Mouse (Mus musculus) limb, embryonic 14.5 days (tissue): Measurements from ENCODE around the gene Il5. TPM values are rescaled to one million over a fixed set of nuclear protein-coding genes. Genes with fewer than 3 reads are reported as not detected.
A peak's percentile ranks its signal among the peaks of the same experiment; 100 is the strongest.

Experiments used
- ATAC-seq: fragments of 200-750 bp; cut with Nextera tagmentation; 2 replicates; pipeline ENCODE4 v1.8.0; 2017; ENCODE audit warnings: low read depth, moderate number of reproducible peaks, moderate TSS enrichment; ENCODE audit not compliant: low FRiP score
- DNase-seq: peaks from one replicate; pipeline ENCODE4 v3.0.0-alpha.2; 2015; ENCODE audit warnings: low spot score
- H3K27ac ChIP-seq: fragments of 300-500 bp; sonication (generic); replicated peaks from 2 replicates; pipeline ENCODE4 v1.5.1; 2014; ENCODE audit warnings: low read depth, mild to moderate bottlenecking, low read length, moderate library complexity, mixed read lengths
- H3K27me3 ChIP-seq: fragments of 300-500 bp; sonication (generic); 2 replicates; pipeline ENCODE4 v1.6.1; 2014; ENCODE audit warnings: low read length, mixed read lengths; ENCODE audit not compliant: control insufficient read depth, insufficient read depth
- H3K36me3 ChIP-seq: fragments of 300-500 bp; sonication (generic); 2 replicates; pipeline ENCODE4 v1.6.1; 2014; ENCODE audit warnings: mild to moderate bottlenecking, low read length, moderate library complexity, mixed read lengths; ENCODE audit not compliant: control insufficient read depth, insufficient read depth
- H3K4me1 ChIP-seq: fragments of 300-500 bp; sonication (generic); 2 replicates; pipeline ENCODE4 v1.6.1; 2014; ENCODE audit warnings: antibody characterized with exemption, low read length, mixed read lengths; ENCODE audit not compliant: control insufficient read depth, insufficient read depth
- H3K4me2 ChIP-seq: fragments of 300-500 bp; sonication (generic); replicated peaks from 2 replicates; pipeline ENCODE4 v1.6.1; 2014; ENCODE audit warnings: low read depth, mild to moderate bottlenecking, low read length, moderate library complexity; ENCODE audit not compliant: severe bottlenecking
- H3K4me3 ChIP-seq: fragments of 300-500 bp; sonication (generic); replicated peaks from 2 replicates; pipeline ENCODE4 v1.5.1; 2014; ENCODE audit warnings: low read length
- H3K9ac ChIP-seq: fragments of 300-500 bp; sonication (generic); 2 replicates; pipeline ENCODE4 v1.6.1; 2014; ENCODE audit warnings: mild to moderate bottlenecking, low read depth, low read length, moderate library complexity; ENCODE audit not compliant: severe bottlenecking
- H3K9me3 ChIP-seq: fragments of 300-500 bp; sonication (generic); 2 replicates; pipeline ENCODE4 v1.6.1; 2016; ENCODE audit warnings: low read length; ENCODE audit not compliant: control insufficient read depth
- POLR2A ChIP-seq: fragments of 200-500 bp; IDR thresholded peaks from 2 replicates; pipeline ENCODE4 v1.8.0; 2012; ENCODE audit warnings: inconsistent platforms, mild to moderate bottlenecking, moderate library complexity, borderline replicate concordance; ENCODE audit not compliant: insufficient read depth, insufficient read length; ENCODE audit errors: extremely low read depth
- WGBS: fragments of 180-500 bp; shearing (Covaris S2); extraction: QIAGEN DNeasy Blood & Tissue Kit; methylation state at CpG from one replicate; pipeline ENCODE4 v1.1.7; 2014; 5-methylcytosine and 5-hydroxymethylcytosine counted together
- polyA plus RNA-seq, 2 experiments: library from polyadenylated mRNA; depleted of rRNA in 1 of 2; stranded (reverse) in 1 of 2; unstranded in 1 of 2; fragments of >200 nt; fragmentation: Nextera tagmentation in 1 of 2; extraction: Ambion mirVana in 1 of 2; gene quantifications; 2 replicates each; pipeline versions ENCODE4 v1.2.1 to v1.2.3; 2012 to 2014

Gene Il5
- polyA plus RNA-seq, 2 experiments: not detected

- Histone ChIP-seq H3K36me3 (peaks cover 48% of the 10 kb centered on the region), H3K9me3 (no peaks in the 10 kb centered on the region), H3K9ac (no peak overlapping the region), H3K27me3 (no peaks in the 10 kb centered on the region), H3K4me3 (no peak overlapping the region), H3K27ac (no peak overlapping the region), H3K4me2 (no peak overlapping the region), H3K4me1 (no peaks in the 10 kb centered on the region)
- ATAC-seq: no peak
- no peak for DNase-seq
- WGBS: 87% methylated on average over 10 of the region's 10 CpGs
- no peak for TF ChIP-seq POLR2A
Measured at GRCm38 (mm10) chr11:53691979-53692378, 28.6 kb upstream of the Il5 start.

- Histone ChIP-seq H3K27me3 (no peaks in the 10 kb centered on the region), H3K9me3 (no peaks in the 10 kb centered on the region), H3K4me1 (no peaks in the 10 kb centered on the region), H3K9ac (no peak overlapping the region), H3K36me3 (peaks cover 59% of the 10 kb centered on the region), H3K4me2 (no peak overlapping the region), H3K4me3 (no peak overlapping the region), H3K27ac (no peak overlapping the region)
- ATAC-seq: no peak
- 86% methylated on average over 2 of the region's 2 CpGs for whole genome bisulfite sequencing
- no peak for TF ChIP-seq POLR2A
- DNase-seq: no peak
Measured at GRCm38 (mm10) chr11:53698521-53698920, 22.1 kb upstream of the Il5 start.

GRCm38 (mm10) chr11:53699351-53699750 lies 21.2 kb upstream of the Il5 start:
- ATAC-seq (no peak), DNase-seq (no peak)
- 86% methylated on average over 4 of the region's 4 CpGs for WGBS

GRCm38 (mm10) chr11:53706236-53706933 lies 14.2 kb upstream of the Il5 start:
- 9% methylated on average over 20 of the region's 29 CpGs for WGBS
- peaks cover 13% of the 10 kb centered on the region for H3K36me3 ChIP-seq
- H3K27me3 ChIP-seq: no peaks in the 10 kb centered on the region
- no peak for TF ChIP-seq POLR2A
- H3K9ac ChIP-seq: peak overlapping the region; percentile 75
- H3K4me3 ChIP-seq: peak overlapping the region; percentile 75
- peak overlapping the region; percentile 86 for H3K4me2 ChIP-seq
- peaks cover 4% of the 10 kb centered on the region; the same call in 1 of the 2 replicates for H3K4me1 ChIP-seq
- peak overlapping the region; percentile 72 for H3K27ac ChIP-seq
- ATAC-seq: peak; percentile 49; the same call in 1 of the 2 replicates
- H3K9me3 ChIP-seq: no peaks in the 10 kb centered on the region
- DNase-seq: peak; percentile 50

More at GRCm38 (mm10) chr11:53699351-53699750, 21.2 kb upstream of the Il5 start:
- no peak overlapping the region for H3K9ac ChIP-seq
- H3K27ac ChIP-seq: no peak overlapping the region
- H3K36me3 ChIP-seq: peaks cover 52% of the 10 kb centered on the region
- H3K4me2 ChIP-seq: no peak overlapping the region
- no peak for TF ChIP-seq POLR2A
- no peaks in the 10 kb centered on the region for H3K4me1 ChIP-seq
- H3K27me3 ChIP-seq: no peaks in the 10 kb centered on the region
- no peak overlapping the region for H3K4me3 ChIP-seq
- H3K9me3 ChIP-seq: no peaks in the 10 kb centered on the region

GRCm38 (mm10) chr11:53706934-53707717 lies 13.5 kb upstream of the Il5 start, which contains the start of gene Rad50:
Rad50 (minus strand) TSS chr11:53707319.
- no peaks in the 10 kb centered on the region for H3K27me3 ChIP-seq
- H3K4me2 ChIP-seq: peak within 1 kb of the TSS; percentile 86
- H3K9me3 ChIP-seq: no peaks in the 10 kb centered on the region
- peak within 1 kb of the TSS; percentile 72 for H3K27ac ChIP-seq
- DNase-seq (peak; percentile 91), ATAC-seq (peak; percentile 96)
- 4% methylated on average over 49 of the region's 55 CpGs for WGBS
- peak within 1 kb of the TSS; percentile 75 for H3K4me3 ChIP-seq
- peaks cover 7% of the 10 kb centered on the region; the same call in 1 of the 2 replicates for H3K36me3 ChIP-seq
- peak; percentile 82; the same call in 1 of the 2 replicates for TF ChIP-seq POLR2A
- H3K9ac ChIP-seq: peak within 1 kb of the TSS; percentile 75
- peaks cover 4% of the 10 kb centered on the region; the same call in 1 of the 2 replicates for H3K4me1 ChIP-seq
